Mouse (Mus musculus): Measurements from ENCODE around the gene Gdpd4. TPM values are rescaled to one million over a fixed set of nuclear protein-coding genes. Genes with fewer than 3 reads are reported as not detected.

Gene Gdpd4
- polyA plus RNA-seq (2011; ENCODE audit: insufficient read length, low read depth, missing spikeins), result not detected in 2 replicates

DNA sequence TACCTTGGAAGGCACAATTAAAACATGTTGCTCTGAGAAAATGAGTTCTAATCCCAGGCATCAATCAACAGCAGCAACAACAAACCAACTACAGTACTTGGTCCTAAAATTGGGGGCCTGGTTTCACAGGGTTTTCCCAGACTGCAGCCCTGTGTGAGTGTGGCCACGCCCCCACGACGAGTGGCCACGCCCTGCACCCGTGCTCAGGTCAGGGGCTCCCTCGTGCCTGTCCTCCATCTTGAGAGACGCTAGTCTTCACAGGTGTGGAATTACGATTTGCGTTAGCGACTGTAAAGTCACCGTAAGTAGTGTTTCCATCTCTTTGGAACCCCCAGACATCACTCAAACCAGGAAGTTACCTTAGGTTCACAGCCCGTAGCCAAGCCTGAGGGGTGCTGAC, at the start of gene Gdpd4:
TSS of gene Gdpd4 (plus strand) at position 214 of the 400 bp plus-strand sequence.
- no peak within 1 kb of the TSS for H3K4me3 ChIP-seq (ENCODE audit: insufficient read depth, low read length)
- TF ChIP-seq POLR2A (IDR thresholded peaks at IDR 0.05; ENCODE audit: low read depth, low read length) (no peak), CTCF (IDR thresholded peaks at IDR 0.05; ENCODE audit: borderline replicate concordance, insufficient read depth, low read length) (no peak)
- no peaks in the 10 kb centered on the region for H3K4me1 ChIP-seq (ENCODE audit: control insufficient read depth, insufficient read depth, low read length)
- no peak within 1 kb of the TSS for H3K27ac ChIP-seq (ENCODE audit: insufficient read depth, low read length)

DNA sequence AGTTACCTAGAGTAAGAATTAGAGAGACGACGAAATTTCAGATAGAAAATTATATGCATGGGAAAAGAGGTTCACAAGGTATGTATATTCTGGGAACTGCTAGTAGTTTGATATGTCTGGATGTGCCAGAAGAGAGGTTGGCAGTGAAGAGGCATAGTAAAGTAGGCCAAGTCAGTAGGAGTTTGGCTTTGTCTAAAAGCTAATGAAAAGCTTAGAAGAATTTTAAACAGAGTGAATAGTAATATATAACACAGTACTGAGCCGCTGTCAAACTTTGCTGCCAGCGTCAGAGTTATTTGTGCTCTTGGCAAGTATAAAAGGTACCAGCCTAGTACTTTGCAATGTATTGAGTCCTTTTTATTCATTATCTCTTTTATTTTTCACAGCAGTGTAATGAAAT, 47.4 kb upstream of the Gdpd4 start:
- Histone ChIP-seq H3K4me1 (ENCODE audit: control insufficient read depth, insufficient read depth, low read length) (no peaks in the 10 kb centered on the region), H3K27ac (ENCODE audit: insufficient read depth, low read length) (no peak overlapping the region), H3K4me3 (ENCODE audit: insufficient read depth, low read length) (no peak overlapping the region)
- TF ChIP-seq POLR2A (IDR thresholded peaks at IDR 0.05; ENCODE audit: low read depth, low read length), result no peak
- no peak for TF ChIP-seq CTCF (IDR thresholded peaks at IDR 0.05; ENCODE audit: borderline replicate concordance, insufficient read depth, low read length)

DNA sequence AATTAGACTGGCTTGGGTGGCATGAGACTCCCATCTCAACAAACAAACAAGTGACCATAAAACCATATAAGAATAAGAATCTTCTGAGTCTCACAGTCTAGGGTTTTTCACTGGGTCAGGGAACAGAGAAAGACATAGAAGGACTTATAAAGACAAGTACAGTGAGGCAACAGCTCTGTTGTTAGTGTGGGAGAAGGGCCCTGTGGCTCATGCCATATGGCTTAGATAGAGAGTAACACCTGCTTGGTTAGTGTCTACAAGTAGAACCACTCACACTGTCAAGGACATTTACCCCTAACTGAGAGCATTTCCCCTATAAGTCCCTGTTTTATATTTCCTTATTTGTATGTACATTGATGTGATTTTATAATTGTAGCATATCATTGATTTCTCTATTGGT, 46.4 kb upstream of the Gdpd4 start:
- no peaks in the 10 kb centered on the region for H3K4me1 ChIP-seq (ENCODE audit: control insufficient read depth, insufficient read depth, low read length)
- TF ChIP-seq CTCF (IDR thresholded peaks at IDR 0.05; ENCODE audit: borderline replicate concordance, insufficient read depth, low read length) (no peak), POLR2A (IDR thresholded peaks at IDR 0.05; ENCODE audit: low read depth, low read length) (no peak)
- H3K4me3 ChIP-seq (ENCODE audit: insufficient read depth, low read length), result no peak overlapping the region
- H3K27ac ChIP-seq (ENCODE audit: insufficient read depth, low read length), result no peak overlapping the region

DNA sequence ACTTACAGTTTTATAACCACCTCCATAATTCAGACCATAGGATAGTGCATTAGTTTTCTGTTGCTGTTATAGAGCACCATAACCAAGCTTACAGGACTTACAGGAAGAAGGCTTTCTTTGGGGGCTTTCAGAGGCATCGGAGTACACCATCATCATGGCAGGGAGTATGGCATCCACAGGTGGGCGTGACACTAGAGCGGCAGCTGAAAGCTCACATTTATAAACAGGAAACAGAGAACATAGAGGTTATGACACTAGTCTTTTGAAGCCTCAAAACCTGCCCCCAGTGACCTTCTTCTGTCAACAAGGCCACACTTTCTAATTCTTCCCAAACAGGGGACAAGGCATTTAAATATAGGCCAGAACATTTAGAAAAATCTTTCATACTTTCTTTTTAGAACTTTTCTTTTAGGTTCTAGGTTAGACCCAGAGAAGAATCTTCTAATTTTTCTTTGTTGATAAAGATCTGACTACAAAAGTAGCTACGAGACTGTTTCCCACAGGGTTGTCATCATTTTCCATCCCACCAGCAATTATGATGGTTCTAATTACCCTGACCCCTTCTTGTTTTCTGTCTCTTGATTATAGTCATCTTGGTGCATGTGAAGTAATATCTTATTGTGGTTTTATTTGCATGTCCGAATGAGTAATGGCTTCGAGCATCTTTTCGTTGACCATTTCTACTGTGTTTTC, 41.8 kb upstream of the Gdpd4 start:
- Histone ChIP-seq H3K4me1 (ENCODE audit: control insufficient read depth, insufficient read depth, low read length) (no peaks in the 10 kb centered on the region), H3K27ac (ENCODE audit: insufficient read depth, low read length) (no peak overlapping the region), H3K4me3 (ENCODE audit: insufficient read depth, low read length) (no peak overlapping the region)
- TF ChIP-seq CTCF (IDR thresholded peaks at IDR 0.05; ENCODE audit: borderline replicate concordance, insufficient read depth, low read length), result no peak
- TF ChIP-seq POLR2A (IDR thresholded peaks at IDR 0.05; ENCODE audit: low read depth, low read length), result no peak

DNA sequence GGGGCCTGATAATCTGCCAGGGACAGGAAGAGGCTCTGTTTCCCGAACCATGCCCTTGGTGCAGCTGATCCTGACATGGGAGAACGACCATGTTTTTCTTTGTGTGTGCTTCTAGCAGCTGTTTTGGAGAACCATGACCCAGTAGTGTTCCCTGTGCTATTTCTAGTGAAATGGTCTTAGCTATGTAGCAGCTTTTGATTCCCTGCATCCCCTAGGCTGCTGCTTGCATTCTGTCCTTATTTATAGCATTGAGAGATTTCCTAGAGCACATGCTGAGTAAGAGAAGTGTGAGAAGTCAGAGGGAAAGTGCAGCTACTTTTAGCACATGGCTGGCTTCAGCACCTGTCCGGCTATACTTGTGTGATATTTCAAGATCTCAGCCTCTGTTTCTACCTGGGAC, 8.1 kb upstream of the Gdpd4 start:
- Histone ChIP-seq H3K4me3 (ENCODE audit: insufficient read depth, low read length) (no peak overlapping the region), H3K27ac (ENCODE audit: insufficient read depth, low read length) (no peak overlapping the region), H3K4me1 (ENCODE audit: control insufficient read depth, insufficient read depth, low read length) (no peaks in the 10 kb centered on the region)
- TF ChIP-seq CTCF (IDR thresholded peaks at IDR 0.05; ENCODE audit: borderline replicate concordance, insufficient read depth, low read length), result no peak
- TF ChIP-seq POLR2A (IDR thresholded peaks at IDR 0.05; ENCODE audit: low read depth, low read length), result no peak

DNA sequence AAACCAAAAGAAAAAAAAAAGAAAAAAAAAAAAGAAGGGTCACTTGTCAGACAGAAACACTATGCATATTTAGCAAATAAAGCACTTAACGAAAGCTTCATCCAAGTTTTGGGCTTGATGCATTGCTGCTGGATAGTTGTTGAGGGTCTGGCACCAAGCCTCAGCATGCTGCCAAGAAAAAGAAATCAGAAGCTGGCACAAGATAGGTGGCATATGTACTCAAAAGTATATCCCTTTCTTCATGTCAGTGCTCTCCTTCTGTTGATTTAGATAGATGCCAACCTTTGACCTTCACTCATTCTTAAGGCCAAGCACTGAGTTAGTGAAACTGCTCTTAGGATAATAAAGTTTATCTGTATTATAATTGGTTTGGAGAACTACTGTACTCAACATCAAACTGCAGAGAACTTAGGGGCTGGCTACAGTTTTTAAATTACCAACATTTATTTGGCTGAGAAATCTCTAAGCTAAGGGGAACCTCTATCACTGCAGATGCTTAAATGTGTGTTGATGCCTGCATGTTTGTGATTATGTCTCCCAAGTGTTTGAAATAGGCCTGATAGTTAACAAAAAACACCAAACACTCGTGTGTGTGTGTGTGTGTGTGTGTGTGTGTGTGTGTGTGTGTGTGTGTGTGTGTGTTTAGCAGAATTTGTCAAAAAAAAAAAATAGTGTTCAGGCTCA, 4.8 kb upstream of the Gdpd4 start:
- H3K4me1 ChIP-seq (ENCODE audit: control insufficient read depth, insufficient read depth, low read length), result no peaks in the 10 kb centered on the region
- H3K4me3 ChIP-seq (ENCODE audit: insufficient read depth, low read length), result no peak overlapping the region
- TF ChIP-seq CTCF (IDR thresholded peaks at IDR 0.05; ENCODE audit: borderline replicate concordance, insufficient read depth, low read length) (no peak), POLR2A (IDR thresholded peaks at IDR 0.05; ENCODE audit: low read depth, low read length) (no peak)
- H3K27ac ChIP-seq (ENCODE audit: insufficient read depth, low read length), result no peak overlapping the region

DNA sequence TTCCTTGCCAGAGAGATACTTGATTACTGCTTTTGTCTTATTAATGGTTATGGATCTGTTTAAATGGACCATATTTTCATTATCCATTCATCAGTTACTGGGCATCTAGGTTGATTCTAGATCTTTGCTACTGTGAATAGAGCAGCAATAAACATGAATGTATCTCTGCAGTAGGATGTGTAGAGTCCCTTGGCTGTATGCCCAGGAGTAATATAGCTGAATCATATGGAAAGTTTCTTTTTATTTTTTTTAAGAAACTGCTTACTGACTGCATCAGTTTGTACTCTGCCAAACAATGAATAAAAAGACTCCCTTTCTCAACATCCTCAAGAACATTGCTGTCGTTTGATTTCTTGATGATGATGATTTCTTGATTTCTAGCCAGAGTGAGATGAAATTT, 6.1 kb downstream of the Gdpd4 start:
- TF ChIP-seq POLR2A (IDR thresholded peaks at IDR 0.05; ENCODE audit: low read depth, low read length), result no peak
- TF ChIP-seq CTCF (IDR thresholded peaks at IDR 0.05; ENCODE audit: borderline replicate concordance, insufficient read depth, low read length), result no peak
- Histone ChIP-seq H3K27ac (ENCODE audit: insufficient read depth, low read length) (no peak overlapping the region), H3K4me1 (ENCODE audit: control insufficient read depth, insufficient read depth, low read length) (no peaks in the 10 kb centered on the region), H3K4me3 (ENCODE audit: insufficient read depth, low read length) (no peak overlapping the region)

DNA sequence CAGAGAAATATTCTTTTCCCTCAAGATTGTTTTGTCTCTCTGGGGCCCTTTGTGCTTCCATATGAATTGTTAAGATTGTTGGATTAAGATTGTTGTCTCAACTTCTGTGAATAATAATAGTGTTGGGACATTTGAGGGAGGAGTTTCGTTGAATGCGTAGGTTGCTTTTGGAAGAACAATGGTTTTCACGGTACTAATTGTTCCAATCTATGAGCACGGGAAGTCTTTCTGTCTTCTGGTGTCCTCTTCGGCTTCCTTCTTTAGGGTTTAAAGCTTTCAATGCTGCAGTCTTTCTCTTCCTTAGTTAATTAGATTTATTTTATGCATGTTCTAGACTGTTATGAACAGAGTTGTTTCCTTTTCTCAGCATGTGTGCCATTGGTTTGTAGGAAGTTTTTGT, 7.2 kb downstream of the Gdpd4 start:
- no peak overlapping the region for H3K4me3 ChIP-seq (ENCODE audit: insufficient read depth, low read length)
- no peak for TF ChIP-seq POLR2A (IDR thresholded peaks at IDR 0.05; ENCODE audit: low read depth, low read length)
- H3K4me1 ChIP-seq (ENCODE audit: control insufficient read depth, insufficient read depth, low read length), result no peaks in the 10 kb centered on the region
- no peak overlapping the region for H3K27ac ChIP-seq (ENCODE audit: insufficient read depth, low read length)

DNA sequence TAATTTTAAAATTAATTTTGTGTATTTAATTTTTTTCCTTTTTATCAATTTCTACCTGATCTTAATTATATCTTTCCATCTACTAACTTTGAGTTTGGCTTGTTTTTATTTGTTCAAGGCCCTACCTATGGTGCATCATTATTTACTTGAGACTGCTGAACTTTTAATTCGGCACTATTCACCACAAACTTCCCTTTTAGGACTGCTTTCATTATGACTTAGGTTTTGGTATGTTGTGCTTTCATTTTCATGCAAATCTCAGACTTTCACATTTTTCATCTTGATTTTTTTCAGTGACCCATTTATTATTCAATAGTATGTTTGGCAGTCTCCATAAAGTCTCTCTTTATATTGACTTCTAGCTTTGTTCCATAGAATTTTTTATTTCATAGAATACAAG, 24.7 kb downstream of the Gdpd4 start:
- no peak for TF ChIP-seq POLR2A (IDR thresholded peaks at IDR 0.05; ENCODE audit: low read depth, low read length)
- no peak for TF ChIP-seq CTCF (IDR thresholded peaks at IDR 0.05; ENCODE audit: borderline replicate concordance, insufficient read depth, low read length)
- H3K4me1 ChIP-seq (ENCODE audit: control insufficient read depth, insufficient read depth, low read length), result no peaks in the 10 kb centered on the region
- H3K4me3 ChIP-seq (ENCODE audit: insufficient read depth, low read length), result no peak overlapping the region
- no peak overlapping the region for H3K27ac ChIP-seq (ENCODE audit: insufficient read depth, low read length)

DNA sequence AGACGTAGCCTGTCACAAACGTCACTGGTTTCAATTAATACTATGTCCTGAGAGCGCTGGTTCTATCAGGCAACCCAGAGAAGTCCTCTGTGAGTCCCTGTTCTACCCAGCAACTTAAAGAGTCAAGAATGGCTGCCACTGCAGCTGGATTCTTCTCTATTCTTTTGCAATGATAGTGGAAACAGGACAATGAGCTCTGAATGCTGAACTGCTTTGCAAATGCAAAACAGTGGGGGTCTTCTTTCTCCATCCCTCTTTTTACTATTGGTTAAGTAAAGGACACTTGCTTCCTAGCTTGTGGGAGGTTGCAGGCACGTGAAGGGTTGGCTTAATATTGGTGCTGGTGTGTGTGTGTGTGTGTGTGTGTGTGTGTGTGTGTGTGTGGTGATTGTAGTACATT, 52.7 kb downstream of the Gdpd4 start:
- TF ChIP-seq POLR2A (IDR thresholded peaks at IDR 0.05; ENCODE audit: low read depth, low read length) (no peak), CTCF (IDR thresholded peaks at IDR 0.05; ENCODE audit: borderline replicate concordance, insufficient read depth, low read length) (no peak)
- Histone ChIP-seq H3K4me1 (ENCODE audit: control insufficient read depth, insufficient read depth, low read length) (no peaks in the 10 kb centered on the region), H3K4me3 (ENCODE audit: insufficient read depth, low read length) (no peak overlapping the region), H3K27ac (ENCODE audit: insufficient read depth, low read length) (no peak overlapping the region)
